Mouse (Mus musculus): Measurements from ENCODE around the gene Ano10. TPM values are rescaled to one million over a fixed set of nuclear protein-coding genes. Genes with fewer than 3 reads are reported as not detected.

Gene Ano10
- total RNA-seq, 4 experiments from 2014 or later, result 75.1 to 96.2 (median 85.1) TPM

DNA sequence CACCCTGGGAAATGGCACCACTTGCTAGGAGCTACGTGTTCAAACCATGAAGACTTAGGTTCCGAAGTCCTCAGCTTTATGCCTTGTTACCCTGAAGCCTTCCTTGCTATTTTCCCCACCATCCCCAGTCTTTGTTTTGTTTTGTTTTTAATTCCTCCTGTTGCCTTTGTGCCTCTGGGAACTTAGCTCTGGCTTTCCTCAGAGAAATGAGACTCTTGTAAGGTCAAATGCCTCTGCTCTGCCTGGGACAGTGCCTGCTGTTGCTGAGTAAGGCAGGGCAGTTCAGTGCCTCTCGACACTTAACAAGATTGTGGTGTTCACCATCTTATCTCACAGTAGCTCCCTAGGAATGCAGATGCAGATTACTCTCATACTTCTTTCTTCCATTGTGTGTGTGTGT, 140.8 kb downstream of the Ano10 start:
- no peak for DNase-seq

DNA sequence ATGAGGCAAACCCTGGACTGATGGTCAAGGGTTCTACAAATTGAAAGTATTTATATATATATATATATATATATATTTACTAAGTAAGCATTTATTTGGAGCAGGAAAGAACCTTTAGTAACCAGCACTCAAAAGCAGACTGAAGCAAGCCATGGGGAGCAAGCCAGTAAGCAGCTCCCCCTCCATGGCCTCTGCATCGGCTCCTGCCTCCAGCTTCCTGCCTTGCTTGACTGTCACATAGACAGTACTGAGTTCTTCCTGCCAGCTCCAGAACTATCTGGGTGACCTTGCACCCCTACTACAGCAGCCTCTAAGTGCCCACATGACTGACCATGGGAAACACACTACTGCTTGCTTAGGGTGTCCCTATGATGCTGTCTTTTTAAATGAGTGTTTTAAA, 141.7 kb downstream of the Ano10 start:
- DNase-seq, result no peak

DNA sequence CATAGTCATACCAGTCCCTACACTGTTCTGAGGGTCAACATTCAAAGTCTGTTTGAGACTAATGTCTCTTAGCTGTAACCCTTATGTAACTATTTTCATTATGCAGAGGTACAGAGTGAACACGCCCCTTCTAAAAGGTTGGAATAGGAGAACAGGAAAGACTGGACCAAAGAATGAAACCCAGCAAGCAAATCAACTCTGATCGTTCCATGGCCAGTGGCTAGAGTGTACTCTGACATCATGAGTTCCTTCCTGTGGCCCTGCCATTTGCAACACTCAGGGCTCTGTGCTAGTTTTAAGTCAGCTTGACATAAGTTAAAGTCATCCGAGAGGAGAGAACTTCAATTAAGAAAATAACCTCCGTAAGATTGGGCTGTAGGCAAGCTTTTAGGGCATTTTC, 142.2 kb downstream of the Ano10 start:
- no peak for DNase-seq

DNA sequence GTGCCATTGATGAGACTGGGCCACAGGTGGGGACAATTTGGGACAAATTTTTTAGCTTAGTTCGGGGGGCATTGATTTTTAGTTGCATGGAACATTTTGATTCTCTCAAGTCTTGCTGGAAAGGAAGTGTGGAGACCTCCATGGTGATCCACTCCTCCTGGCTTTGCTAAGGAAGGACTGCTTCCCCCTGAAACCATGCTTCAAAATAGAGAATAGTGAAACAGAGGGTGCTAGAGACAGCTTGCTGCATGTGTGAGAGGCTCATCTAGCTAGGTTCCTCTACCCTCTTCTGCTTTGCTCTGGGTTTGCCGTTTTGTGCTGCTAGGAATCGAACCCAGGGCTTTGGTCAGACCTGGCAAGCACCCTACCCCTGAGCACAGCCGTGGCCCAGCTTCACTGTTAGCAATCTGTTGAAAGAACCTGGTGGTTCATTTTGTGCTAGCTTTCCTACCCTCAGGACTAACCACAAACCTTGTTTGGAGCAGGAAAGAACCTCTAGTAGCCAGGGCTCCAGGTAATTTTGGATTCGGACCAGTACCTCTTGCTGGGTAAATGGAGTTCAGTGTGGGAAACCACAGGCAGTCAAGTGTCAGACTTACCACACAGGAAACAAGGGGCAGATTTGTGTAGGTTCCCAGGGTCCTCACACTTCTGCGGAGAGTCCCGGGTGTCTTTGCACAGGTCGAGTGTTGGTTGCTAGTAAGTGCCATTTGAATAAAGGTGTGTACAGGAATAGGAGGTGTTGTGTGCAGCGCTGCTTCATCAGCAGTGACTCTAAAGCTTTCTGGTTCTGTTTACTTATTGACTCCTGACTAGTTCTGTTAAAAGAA, 144.0 kb downstream of the Ano10 start:
- DNase-seq, result no peak

DNA sequence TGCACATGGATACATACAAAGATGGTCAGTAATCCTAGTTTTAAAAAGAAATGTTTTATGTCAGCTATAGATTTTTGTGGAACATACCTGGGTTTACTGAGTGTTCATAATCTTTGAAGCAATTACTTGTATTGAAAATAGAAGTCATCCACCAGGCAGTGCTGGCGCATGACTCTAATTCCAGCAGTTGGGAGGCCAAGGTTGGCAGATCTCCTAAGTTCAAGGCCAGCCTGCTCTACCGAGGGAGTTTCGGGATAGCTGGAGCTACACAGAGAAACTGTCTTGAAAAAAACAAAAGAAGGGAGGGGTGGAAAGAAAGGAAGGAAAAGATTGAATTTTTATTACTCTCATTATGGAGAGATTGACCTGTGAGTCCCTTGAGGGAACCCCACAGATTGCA, 145.9 kb downstream of the Ano10 start:
- peak; percentile 55 for DNase-seq

DNA sequence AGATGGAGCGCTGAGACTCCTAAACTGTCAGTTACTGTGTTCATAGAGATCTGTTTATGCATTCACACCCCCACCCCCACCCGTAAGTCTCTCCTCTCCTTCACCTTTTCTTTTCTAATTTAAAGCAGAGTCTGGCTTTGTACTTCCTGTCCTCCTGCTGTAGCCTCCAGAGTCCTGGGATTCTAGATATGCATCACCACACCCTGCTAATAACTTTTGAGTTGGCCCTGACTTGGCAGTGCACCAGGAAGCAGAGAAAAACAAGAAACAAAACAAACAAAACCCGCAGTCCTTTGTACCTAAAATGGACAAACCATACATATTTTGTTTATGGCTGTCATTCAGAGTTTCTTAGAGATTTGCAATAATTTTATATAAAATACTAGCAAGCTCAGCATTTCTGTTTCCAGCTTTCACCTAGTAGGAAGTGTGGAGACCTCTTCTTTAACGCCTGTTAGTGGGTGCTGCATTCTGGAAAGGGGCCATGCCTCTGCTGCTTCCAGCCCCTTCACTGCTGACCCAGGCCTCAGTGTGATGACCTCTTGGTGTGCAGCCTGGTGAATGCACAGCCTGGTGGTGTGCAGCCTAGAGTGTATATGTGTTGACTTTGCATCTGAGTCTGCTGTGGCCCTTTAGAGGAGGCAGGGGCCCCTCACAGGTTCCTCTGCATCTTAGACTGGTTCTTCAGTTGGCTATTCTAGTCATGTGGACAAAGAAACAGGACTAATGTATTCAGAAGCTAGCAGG, 147.9 kb downstream of the Ano10 start:
- no peak for DNase-seq

DNA sequence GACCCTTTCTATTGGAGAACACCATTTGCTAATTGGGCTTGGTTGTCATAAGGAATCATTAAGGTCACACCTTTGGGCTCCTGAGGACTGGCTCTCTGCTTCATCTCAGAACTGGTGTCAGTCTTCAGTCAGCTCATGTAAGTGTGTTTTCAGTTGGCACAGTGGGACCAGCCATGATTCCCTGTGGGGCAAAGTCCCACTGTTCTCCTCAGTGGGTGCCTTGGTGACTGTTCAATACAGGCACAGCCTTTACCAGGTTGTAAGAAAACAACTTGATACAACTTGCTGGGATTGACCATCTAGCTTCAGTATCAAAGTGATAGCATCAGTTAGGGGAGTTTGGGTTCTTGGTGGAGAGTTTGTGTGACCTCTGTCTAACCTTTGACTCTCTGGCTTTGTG, 148.5 kb downstream of the Ano10 start:
- no peak for DNase-seq

DNA sequence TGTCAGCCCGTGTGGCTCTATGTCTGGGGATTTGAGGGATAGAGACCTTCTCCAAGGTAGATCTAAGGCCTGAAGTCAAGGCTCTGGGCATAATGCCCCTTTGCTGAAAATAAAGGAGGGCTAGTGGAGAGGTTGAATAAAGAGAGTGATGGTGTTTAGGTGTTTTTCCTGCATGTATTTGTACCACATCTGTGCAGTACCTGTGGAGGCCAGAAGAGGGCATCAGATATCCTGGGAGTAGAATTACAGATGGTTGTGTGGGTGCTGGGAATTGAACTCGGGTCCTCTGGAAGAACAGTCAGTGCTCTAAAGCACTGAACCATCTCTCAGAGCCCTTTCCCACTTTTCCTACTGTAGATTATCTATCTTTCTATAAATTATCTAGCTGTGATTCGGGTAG, 149.4 kb downstream of the Ano10 start:
- no peak for DNase-seq

DNA sequence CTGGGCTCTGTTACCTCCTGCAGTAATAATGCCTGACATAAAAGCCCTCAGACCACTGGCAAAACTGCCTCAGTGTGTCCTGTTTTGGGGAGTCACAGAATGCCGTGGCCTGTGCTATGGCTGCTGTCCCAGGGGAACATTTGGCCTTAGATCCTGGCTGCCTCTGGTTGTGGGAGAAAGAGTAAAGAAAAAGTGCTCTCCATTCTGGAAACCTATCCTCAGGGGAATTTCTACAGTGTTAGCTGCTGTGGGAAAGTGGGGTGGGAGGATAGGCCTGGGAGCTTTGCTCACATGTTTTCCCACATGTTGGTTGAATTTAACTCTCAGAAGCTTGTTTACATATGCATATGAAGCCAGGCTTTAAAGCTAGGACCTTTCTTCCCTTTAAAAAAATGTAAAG, 151.0 kb downstream of the Ano10 start:
- DNase-seq, result no peak

DNA sequence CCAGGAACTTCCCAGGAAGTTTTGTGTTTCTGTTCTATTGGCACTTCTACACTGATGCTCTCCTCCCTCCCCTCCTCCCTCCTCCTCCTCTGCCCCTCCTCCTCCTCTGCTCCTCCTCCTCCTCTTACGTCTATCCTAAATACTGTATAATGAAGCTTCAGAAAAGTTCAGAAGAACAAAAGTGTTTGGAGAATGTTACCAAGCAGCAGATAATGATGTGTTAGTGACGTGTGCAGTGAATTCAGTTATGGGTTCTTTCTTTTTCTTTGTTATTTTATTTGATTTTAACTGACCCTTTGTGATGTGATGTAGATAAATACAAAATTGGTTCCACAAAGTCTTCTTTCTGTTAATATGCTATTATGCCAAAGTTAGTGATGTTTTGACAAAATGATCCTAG, 155.0 kb downstream of the Ano10 start:
- no peak for DNase-seq

DNA sequence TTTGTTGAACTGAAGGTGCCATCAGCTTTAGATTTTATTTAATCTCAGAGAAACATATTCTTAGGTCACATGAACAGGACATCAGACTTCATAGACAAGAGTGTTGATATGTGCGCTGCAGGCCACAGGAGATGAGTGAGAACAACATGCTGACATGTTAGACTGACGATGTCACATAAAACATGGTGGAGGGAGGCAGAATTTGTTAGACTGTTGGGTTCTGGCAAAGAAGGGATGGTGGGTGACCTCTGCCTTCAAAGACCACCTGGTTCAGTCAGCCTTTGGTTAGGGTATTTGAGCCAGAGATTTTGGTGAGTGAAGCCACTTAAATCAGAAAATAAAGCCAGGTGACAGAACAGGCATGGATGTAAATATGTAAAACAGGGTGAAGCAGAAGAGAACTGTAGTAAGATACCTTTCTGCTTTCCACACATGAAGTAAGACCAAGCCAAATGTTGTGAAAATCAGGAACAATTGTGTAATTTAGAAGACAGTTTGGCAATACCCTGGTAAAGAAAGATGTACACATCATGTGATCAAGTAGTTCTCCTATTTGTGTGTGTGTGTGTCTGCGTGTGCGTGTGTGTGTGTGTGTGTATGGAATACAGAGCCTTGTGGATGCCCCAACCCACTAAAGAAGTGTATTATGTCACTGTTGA, 155.7 kb downstream of the Ano10 start:
- DNase-seq, result no peak

DNA sequence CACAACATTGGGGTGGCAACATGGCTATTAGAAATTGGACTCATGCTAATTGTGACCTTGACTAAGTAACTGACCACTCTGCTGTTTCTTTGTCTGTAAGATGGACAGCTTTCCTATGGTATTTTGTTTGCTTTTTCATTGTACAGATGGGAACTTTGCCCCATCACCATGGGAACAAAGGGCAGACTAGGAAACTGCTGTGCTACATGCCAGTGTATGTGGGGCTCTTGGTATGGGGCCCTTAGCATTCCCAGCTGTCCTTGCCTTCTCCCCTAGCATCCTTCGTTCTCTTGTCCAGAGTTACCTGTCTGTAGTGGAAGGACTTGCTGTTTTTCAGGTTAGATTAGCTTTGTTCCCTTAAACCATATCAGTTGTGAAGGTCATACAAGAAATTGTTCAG, 156.3 kb downstream of the Ano10 start:
- DNase-seq, result no peak

DNA sequence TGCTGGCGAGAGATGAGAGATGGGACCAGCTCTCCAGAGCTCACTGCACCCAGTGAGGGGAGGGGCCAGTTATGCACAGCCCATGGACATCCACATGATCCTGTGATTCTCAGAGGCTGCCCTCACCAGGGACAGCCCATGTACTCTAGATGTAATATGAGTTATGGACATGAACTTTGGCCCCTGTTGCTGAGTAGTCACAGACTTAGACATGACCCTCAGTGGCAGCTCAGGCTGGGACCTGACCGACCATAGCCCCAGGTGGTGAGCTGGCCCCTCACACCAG, 158.4 kb downstream of the Ano10 start:
- DNase-seq, result no peak

DNA sequence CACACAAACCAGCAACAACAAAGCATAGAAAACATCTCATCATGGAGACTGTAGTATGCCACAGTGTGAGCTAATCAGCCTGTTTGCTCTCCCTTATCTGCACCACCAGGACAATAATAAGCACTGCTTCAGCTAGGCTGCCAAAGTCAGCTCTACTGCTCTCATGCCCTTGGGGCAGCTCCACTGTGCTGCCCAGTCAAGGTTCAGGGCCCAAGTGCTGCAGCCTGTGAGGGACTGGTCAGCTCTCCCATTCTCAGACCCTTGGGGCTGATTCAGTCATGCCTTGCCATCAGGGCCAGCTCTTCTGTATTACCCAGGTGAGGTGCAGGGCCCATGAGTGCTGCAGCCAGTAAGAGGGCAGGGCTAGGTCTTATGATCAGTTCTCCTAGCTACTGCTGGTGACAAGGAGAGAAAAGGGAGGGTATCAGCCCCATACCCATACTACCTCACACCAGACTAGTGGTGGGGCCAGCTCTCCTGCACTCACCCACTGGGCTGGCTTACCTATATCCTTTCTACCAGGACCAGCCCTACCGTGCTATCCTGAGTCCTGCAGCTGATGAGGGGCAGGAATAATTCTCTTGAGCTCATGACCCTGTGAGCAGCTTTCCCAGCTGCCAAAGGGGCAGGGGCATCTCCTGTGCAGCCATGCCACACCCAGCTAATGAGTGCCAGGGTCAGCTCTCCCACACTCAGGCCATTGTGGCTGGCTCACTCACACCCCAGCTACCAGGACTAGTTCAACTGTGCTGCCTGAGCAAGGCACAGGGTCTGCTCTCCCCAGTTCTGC, 158.9 kb downstream of the Ano10 start:
- DNase-seq, result peak; percentile 54

DNA sequence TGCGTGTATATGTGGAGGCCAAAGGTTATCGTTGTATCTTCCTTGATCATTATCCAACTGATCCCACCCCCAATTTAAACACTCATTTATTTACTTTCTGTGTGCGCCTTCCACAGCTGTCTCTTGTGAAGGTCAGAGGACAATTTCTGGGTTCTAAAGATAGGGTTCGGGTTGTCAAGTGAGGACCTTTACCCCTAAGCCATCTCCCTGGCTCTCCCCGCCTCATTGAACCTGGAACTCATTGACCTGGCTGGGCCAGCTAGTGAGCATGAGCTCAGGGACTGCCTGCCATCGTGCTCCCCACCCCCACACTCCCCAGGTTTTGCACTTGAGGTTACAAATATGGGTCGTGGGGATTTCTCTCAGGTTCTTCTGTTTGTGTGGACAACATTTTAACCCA, 162.1 kb downstream of the Ano10 start:
- DNase-seq, result no peak

DNA sequence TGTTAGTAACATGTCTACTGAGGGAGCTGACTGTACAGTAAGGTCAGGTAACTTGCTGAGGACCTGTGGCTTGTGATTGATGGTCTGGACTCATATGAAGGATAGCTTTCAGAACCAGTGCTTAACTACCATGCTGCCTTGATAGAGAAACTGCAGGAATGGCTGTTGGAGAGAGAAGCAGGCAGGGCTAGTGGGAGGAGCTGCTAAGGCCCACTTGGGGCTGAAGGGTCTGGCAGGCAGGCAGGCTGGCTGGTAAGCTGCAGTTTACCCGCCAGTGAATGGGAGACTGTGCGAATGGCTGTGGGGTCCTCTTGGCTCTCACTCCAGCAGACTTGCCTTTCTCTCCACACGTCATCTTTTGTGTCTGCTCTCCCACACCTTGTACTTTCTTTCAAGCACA, 163.6 kb downstream of the Ano10 start:
- no peak for DNase-seq

DNA sequence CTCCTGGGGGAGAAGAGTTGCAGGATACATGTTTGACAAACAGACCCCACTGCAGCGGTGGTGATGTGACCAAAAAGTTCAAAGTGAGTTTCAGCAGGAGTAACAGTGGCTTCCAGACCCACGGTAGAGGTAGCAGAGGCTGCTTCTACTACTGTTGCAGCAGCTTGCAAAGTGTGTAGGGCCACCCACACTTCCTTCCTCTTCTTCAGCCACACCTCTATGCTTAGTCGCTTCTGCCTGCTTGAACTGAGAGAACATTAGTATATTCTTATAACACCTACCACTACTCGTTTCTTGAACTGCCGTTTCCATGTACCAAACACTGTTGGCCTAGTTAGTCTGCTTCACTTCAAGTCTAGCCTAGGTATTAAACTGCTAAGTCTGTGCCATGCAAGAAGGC, 165.5 kb downstream of the Ano10 start:
- no peak for DNase-seq

DNA sequence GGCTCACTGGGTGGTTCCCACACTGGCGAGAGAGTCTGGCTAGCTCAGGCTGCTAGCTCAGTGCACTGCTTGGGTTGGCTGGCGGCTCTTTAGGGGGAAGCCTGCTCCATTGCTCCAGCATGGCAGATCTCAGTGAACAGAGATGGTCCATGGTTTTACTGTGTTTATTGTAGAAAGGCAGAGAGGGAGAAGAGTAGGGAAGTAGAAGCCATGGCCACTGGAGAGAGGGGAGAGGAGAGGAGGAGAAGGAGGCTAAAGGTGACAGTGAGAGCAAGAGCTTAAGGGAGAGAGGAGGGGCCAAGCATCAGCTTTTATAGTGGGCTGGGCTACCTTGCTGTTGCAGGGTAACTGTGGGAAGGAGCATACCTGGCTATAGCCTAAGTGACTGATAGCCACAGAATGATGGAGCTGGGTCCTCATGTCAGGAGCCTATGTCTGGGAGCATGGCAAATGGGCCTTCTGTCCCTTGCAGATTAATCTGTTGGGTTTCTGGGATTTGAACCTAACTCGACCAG, 166.9 kb downstream of the Ano10 start:
- no peak for DNase-seq

DNA sequence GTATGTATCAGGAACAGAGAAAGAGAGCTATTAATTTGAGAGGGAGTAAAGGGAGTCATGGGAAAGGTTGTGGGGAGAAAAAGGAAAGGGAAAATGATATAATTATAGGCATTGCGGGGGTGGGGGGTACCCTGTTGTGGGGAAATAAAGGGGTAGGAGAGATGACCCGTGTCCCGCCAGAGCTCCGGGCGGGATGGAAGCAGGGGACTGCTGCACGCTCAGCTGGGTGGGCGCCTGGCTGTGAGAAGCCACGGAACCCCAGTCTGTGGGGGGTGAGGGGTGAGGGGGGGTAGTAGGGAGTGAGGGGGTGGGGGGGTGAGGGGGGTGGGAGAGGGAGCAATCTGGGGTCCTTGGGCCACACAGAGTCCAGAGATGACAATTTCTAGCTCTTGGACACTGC, 167.4 kb downstream of the Ano10 start:
- DNase-seq, result no peak

Data from adrenal gland, adult 8-10 months (tissue).